Mouse (Mus musculus) c-Kit-positive CD71-positive TER-119-positive erythroid progenitor cells, embryonic 14.5 days (primary cell): ENCODE results near the gene Tfpi.
"Not testable (repeated sequence)": the region's sequence is repeated elsewhere in the genome, so short reads cannot be mapped to it uniquely, and the experiment has no call there.

Experiments used
- DNase-seq: peaks from one replicate; pipeline ENCODE4 v3.0.0-alpha.2; 2013; ENCODE audit warnings: low spot score

Gene Tfpi

GRCm38 (mm10) chr2:84476577-84476976 lies at the start of gene Tfpi:
Gene Tfpi (minus strand): TSS chr2:84476775.
- peak; percentile 58 for DNase-seq

DNA sequence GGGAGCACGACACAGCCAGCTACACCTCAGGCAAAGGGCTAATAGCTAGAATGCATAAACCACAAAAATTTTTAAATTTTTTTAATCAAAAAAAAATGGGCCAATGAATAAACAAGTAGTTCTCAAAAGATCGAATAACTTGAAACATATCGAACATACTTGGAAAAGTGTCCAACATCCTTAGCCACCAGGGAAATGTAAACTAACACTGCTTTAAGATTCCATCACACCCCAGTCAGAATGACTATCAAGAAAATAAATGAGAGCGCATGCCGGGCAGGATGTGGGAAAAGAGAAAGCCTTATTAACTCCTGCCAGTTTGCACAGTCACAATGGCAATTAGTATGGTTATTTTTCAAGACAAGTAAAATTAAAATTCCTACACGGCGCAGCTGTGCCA lies 49.6 kb upstream of the Tfpi start:
- no peak for DNase-seq

DNA sequence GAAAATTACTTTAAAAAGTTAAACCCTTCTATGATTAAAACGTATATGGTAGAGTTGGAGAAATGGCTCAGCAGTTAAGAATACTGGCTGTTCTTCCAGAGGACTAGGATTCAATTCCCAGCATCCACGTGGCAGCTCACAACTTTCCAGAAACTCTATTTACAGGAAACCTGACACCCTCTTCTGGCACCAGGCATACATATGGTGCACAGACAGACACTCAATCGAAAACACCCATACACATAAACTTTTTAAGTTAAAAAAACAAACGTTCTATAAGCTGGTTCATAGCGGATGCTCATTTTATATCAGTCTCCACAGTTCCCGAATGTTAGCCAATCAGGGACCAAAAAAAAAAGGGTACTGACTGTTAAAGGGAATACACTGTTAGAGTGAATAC lies 49.2 kb upstream of the Tfpi start:
- DNase-seq, result no peak

GRCm38 (mm10) chr2:84525047-84525446 lies 48.5 kb upstream of the Tfpi start:
- no peak for DNase-seq

DNA sequence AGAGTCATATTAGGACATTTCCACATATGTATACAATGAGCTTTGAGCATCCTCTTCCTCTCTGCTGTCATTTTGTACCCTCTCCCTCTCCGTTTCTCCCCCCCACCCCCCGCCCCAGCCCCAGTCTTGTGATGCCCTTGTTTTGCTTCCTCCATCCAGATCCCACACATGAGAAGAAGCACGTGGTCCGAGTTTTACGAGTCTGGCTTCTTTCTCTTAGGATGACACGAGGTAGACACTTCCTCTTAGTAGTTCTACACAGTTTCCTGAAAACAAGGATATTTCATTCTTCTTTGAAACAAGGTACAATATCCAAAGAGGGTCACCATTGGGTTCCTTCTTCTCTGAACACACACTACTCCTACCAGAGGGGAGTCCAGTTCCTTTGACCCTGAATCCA lies 47.4 kb upstream of the Tfpi start:
- no peak for DNase-seq

DNA sequence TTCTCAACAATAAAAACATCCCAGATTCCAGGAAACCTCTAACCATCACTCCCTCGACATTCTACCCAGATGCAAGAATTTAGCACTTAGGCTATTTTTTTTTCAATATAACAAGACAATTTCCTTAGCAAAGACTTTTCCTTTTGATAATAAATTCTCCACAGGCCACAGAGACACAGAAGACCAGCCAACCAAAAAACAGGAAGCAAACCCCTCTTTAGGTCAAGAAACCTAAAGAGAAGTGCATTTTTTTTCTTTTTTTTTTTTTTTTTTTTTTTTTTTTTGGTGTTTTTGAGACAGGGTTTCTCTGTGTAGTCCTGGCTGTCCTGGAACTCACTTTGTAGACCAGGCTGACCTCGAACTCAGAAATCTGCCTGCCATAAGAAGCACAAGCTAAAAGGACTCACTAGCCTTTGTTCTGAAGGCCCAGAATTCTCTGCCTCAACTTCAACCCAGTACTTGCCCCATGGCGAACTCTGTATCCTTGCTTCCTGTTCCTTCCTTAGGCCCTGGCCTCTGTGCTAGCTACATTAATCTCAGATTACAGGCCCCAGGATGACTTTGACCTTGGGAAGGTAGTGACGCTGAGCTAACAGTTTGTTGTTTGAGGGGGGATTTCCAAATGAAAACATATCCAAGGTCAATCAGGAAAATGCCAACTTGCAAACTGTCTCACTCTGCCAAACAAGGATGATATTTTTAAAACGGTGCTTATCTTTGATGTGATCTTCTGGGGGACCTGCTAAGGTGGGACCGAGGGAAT lies 46.7 kb upstream of the Tfpi start:
- DNase-seq, result no peak

DNA sequence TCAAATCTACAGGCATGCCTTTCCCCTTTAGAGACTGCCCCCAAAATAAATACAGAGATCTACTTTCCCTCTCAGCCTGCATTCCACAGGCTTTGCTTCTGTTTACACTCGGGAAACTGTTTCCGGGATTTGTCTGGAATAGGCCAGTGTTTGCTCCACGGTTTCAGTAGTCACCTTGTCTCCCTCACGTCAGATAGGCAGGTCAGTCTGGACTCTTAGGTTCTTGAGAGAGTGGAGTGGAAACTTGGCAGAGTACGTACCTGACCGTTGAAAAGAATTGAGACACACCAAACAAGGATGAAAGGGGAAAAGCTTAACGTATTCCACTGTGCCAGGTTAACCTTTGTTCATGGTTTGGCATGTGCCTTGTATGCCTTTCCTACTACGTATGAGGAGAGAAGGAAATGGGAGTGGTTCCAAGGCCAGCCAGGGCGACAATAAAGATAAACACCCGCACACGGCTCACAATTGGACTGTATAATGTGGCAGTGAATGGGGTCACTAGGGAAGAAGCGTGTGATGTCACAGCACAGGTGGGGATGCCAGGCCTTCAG lies 43.0 kb upstream of the Tfpi start:
- no peak for DNase-seq

GRCm38 (mm10) chr2:84518767-84519166 lies 42.2 kb upstream of the Tfpi start:
- DNase-seq, result no peak

- DNase-seq, result no peak
These were observed 36.7 kb upstream of the Tfpi start for GRCm38 (mm10) chr2:84513281-84513680.

GRCm38 (mm10) chr2:84511508-84511907 lies 34.9 kb upstream of the Tfpi start:
- DNase-seq, result no peak

DNA sequence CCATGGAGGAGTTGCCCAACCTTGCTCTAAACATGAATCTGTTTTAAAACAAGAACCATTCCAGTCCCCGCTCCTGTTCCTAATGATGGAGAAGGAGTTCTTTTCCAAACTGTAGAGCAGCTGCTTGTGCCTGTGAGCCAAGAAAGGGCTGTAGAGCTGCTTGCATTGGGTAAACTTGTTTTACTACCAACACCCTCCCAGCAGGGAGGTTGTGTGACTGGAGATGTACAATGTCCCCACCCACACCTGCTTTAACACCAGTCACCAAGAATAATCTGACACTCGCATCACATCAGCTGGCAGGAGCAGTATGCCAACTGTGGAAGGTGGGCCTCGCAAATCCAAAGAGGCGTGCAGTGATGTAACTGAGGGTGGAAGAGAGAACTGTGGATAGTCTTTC lies 34.5 kb upstream of the Tfpi start:
- no peak for DNase-seq

DNA sequence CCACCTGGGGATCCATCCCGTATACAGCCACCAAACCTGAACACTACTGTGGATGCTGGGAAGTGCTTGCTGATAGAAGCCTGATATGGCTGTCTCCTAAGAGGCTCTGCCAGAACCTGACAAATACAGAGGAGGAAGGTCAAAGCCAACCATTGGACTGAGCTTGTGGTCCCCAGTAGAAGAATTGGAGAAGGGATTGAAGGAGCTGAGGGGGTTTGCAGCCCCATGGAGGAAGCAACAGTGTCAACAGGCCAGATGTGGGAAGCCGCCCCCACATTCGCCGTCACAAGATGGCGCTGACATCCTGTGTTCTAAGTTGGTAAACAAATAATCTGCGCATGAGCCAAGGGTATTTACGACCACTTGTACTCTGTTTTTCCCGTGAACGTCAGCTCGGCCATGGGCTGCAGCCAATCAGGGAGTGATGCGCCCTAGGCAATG lies 28.4 kb upstream of the Tfpi start:
- not testable (repeated sequence) for DNase-seq

DNA sequence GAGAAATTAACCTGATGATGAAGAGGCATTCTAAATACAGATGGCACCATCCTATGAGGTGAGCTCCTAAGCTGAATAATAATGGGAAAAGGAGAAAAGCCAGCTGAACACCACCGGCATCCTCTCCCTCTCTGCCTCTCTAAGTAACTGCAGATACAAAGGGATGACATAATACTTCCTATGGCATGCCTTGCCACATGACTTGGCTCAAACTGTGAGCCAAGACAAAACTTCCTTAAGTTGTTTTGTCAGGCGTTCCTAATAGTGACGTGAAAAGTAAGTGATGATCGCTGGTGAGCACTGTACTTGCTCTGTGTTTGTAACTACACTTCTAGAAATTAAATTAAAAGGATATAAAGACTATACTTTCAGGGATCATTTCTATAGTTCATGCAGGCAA lies 27.7 kb upstream of the Tfpi start:
- no peak for DNase-seq

DNA sequence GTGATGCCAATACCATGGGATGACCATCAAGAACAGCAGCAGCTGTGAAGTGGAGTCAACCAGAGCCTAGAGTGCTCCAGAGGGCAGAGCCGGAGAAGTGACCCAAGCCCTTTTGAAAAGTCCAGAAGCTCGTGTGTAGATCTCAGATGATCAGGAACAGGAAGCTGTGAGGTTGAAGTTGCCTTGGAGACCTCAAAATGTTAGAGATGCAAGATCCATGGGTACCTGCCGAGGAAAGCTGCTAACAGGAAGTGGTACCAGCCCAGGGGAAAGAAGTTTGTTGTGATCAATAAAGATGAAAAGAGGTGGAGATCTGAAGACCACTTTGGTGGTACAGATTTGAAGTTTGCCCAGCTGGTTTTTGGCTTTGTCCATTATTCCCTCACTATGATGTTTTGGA lies 22.3 kb upstream of the Tfpi start:
- no peak for DNase-seq

DNA sequence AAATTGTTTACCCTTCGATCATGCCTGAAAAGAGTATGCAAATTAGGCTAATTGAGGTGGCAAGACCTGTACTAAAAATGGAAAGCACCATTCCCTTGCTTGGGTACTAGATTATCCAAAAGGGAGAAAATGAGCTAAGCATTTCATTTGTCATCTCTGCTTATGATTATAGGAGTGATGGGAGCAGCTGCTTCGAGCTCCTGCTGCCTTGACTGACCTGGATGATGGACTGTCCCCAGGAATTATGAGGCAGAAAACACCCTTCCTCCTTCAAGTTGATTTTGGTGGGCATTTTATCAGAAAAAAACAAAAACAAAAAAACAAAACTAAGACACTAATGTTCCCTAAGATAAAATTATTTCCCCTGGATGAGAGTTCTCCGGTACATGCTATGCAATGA lies 18.5 kb upstream of the Tfpi start:
- no peak for DNase-seq

DNA sequence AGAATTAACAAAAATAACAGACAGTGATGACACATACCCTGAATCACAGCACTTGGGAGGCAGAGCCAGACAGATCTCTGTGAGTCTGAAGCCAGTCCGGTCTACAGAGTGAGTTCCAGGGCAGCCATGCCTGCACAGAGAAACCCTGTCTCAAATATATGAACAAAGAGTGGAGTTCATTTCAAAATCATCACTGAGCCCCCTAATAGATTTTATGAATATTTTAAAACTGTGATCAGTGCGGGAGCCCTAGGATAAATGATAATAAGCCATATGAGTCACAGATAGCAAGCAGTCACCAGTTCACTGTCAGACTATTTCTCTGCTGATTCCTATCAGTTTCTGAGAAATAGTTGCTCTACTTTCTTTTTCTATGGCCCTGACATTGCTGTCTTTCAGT lies 17.1 kb upstream of the Tfpi start:
- no peak for DNase-seq

- DNase-seq, result no peak
These were observed 15.1 kb upstream of the Tfpi start for GRCm38 (mm10) chr2:84491715-84492114.

- DNase-seq, result no peak
These were observed 11.2 kb upstream of the Tfpi start for GRCm38 (mm10) chr2:84487705-84488291.

DNA sequence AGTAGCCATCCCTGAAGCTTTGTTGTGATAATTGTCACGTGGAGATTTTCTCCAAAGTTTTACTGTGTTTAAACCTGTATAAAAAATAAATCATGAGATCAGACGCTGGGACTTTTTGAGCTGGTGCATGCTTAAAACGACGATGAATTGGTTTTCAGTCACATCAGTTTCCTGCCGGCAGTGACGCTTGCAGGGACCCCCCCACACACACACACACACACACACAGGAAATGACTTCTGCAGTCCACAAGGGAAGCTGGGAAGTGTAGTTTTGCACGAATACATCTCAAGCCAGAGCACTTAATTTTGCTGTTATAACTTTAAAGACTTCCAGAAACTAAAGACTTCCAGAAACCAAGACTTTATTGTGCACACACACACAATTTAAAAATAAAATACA lies 5.3 kb upstream of the Tfpi start:
- no peak for DNase-seq

- DNase-seq, result peak; percentile 74
These were observed 2.5 kb upstream of the Tfpi start for GRCm38 (mm10) chr2:84479036-84479435.

DNA sequence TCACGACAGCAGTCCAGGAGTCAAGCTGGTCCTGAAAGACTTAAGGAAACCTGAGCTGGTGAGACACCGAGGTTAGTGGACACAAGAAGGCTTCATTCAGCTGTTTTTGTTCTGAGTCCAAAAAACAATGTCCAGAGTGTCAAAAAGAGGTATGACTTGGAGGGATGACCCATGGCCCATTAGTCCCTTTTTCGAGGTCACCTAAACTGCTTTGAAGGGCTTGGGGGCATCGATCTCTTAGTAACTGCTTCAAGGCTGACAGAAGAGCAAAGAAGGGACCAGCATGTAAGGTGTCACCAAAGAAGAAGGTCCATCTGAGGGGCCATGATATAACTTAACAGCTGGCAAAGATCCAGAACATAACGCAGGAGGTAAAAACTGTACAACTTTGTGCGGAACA lies 1.2 kb upstream of the Tfpi start:
- no peak for DNase-seq

- no peak for DNase-seq
These were observed 444 bp downstream of the Tfpi start for GRCm38 (mm10) chr2:84476131-84476530.

- DNase-seq, result no peak
These were observed 974 bp downstream of the Tfpi start for GRCm38 (mm10) chr2:84475601-84476000.

DNA sequence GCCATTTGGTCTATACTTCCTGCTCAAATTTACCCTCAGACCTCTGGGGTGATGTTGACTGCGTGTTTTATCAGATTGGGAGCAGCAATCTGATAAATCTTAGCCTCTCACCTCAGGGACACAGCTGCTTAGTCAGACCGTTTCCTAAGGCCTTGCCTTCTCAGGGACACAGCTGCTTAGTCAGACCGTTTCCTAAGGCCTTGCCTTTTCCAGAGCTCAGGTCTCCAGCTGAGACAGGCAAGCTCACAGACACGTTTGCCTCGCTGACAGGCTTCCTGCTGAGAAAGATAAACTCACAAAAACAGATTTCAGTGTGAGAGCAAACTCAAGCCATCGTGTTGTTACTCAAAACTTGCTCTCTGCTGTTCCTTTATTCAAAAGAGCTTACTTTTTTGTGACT lies 1.9 kb downstream of the Tfpi start:
- no peak for DNase-seq
